Mouse (Mus musculus) kidney, postnatal 10 days (tissue): Measurements from ENCODE around the gene Anapc16.
"Not testable (repeated sequence)": the region's sequence is repeated elsewhere in the genome, so short reads cannot be mapped to it uniquely, and the experiment has no call there.

Source experiments
- DNase-seq: peaks from one replicate; pipeline ENCODE4 v3.0.0; 2021; ENCODE audit warnings: mixed read lengths

Gene Anapc16

GRCm38 (mm10) chr10:59999057-59999456, 3.9 kb downstream of the Anapc16 start:
- DNase-seq: no peak

GRCm38 (mm10) chr10:59997591-59997990, 5.3 kb downstream of the Anapc16 start:
- DNase-seq: no peak

GRCm38 (mm10) chr10:59995889-59996288, 7.0 kb downstream of the Anapc16 start:
- no peak for DNase-seq

- not testable (repeated sequence) for DNase-seq
Observed at GRCm38 (mm10) chr10:59993813-59994212, 9.1 kb downstream of the Anapc16 start.

GRCm38 (mm10) chr10:59992024-59992423, 10.9 kb downstream of the Anapc16 start:
- no peak for DNase-seq

GRCm38 (mm10) chr10:59991262-59991880, 11.6 kb downstream of the Anapc16 start:
- DNase-seq: no peak

- DNase-seq: no peak
Observed at GRCm38 (mm10) chr10:59990393-59990792, 12.5 kb downstream of the Anapc16 start.

- no peak for DNase-seq
Observed at GRCm38 (mm10) chr10:59988036-59988435, 14.9 kb downstream of the Anapc16 start.

- DNase-seq: no peak
Observed at GRCm38 (mm10) chr10:59982379-59982873, 20.5 kb downstream of the Anapc16 start.

- DNase-seq: no peak
Observed at GRCm38 (mm10) chr10:59981792-59982191, 21.1 kb downstream of the Anapc16 start.

- DNase-seq: no peak
Observed at GRCm38 (mm10) chr10:59981336-59981735, 21.6 kb downstream of the Anapc16 start.

GRCm38 (mm10) chr10:59980815-59981244, 22.1 kb downstream of the Anapc16 start:
- no peak for DNase-seq

- peak; percentile 93 for DNase-seq
Observed at GRCm38 (mm10) chr10:59978873-59979743, 23.8 kb downstream of the Anapc16 start.

- DNase-seq: no peak
Observed at GRCm38 (mm10) chr10:59978401-59978800, 24.5 kb downstream of the Anapc16 start.

GRCm38 (mm10) chr10:59977715-59978343, 25.1 kb downstream of the Anapc16 start:
- DNase-seq: no peak

- no peak for DNase-seq
Observed at GRCm38 (mm10) chr10:59977141-59977540, 25.8 kb downstream of the Anapc16 start.

GRCm38 (mm10) chr10:59974786-59975185, 28.1 kb downstream of the Anapc16 start:
- peak; percentile 72 for DNase-seq

- peak; percentile 69 for DNase-seq
Observed at GRCm38 (mm10) chr10:59974191-59974664, 28.7 kb downstream of the Anapc16 start.

GRCm38 (mm10) chr10:59973400-59973799, 29.5 kb downstream of the Anapc16 start:
- no peak for DNase-seq

GRCm38 (mm10) chr10:59972999-59973398, 29.9 kb downstream of the Anapc16 start:
- DNase-seq: no peak

GRCm38 (mm10) chr10:59972534-59972933, 30.4 kb downstream of the Anapc16 start:
- peak; percentile 73 for DNase-seq

GRCm38 (mm10) chr10:59971813-59972212, 31.1 kb downstream of the Anapc16 start:
- no peak for DNase-seq

- DNase-seq: no peak
Observed at GRCm38 (mm10) chr10:59970450-59971062, 32.4 kb downstream of the Anapc16 start.
